Mouse (Mus musculus): Measurements from ENCODE around the gene Fastkd3.

Gene Fastkd3

DNA sequence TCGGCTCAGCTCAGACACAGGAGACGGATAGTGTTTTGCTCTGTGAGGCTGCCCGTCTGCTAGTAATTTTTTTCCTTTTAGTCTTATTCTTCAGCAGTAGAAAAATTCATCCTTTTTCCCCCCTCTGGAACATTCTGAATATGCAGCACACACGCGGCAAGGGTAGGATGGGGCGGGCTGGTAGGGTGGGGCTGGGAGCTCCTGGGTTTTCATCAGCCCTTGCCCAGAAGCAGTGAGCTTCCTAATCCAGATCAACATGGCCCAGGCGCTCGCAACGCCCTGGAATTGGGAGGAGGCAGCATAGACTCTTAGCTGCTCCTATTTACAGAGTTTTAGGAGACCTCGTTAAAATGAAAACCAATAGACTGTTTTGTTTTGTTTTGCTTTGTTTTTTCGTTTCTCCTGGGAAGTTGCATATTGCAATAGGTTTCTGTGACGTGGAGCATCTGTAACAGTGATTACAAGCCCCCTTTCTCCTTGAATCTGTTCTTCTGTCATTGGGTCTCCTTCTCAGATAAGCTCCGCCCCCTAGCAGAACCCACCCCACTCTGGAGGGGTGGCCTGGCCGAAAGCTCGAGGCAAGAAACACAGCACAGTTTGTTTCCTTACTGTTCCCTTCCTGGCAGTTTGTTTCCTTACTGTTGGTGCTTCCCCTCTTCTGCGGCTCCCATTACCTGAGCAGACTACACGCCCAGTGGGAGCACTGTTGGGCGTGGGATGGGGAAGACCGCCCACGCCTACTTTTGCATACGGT, 25.8 kb downstream of the Fastkd3 start:
- no peak for DNase-seq (ENCODE audit: extremely low spot score, low spot score)

DNA sequence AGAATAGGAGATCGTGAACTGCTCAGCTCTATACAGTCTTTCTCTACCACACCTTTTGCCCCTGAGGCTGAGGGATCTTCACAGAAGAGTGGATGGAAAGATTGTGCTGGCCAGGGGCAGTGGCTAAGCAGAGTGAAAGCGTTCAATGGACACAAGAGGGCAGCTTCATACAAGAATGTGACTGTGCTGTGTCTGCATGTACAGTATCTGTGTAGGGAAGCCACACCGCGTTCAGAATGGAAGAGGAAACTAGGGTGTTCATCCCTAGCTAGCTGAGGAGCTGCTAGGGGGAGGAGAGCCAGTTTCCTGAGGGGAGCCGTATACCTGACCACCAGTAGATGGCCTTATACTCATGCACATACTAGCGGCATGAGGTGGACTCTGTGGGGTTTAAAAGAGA, 40.8 kb downstream of the Fastkd3 start:
- no peak for DNase-seq (ENCODE audit: extremely low spot score, low spot score)

DNA sequence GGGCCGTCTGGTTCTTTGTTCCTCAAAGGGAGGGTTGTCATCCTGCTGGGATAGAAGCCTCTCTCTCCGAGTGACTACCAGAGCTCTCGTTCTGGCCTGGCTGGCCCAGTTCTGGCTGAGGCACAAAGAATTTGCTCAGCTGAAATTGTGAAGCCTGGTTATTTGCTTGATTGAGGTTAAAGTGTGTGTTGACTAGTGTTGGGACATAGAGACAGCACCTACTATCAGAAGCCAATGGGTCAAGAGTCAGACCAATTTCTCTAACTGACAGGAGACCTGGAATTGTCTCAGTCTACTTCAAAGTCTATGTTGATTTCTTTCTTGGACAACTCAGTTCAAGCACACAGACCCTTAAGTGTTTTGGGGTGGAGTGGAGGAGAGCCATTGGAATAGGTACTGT, 45.0 kb downstream of the Fastkd3 start:
- no peak for DNase-seq (ENCODE audit: extremely low spot score, low spot score)

Measured in neural tube, embryonic 10.5 days (tissue).